Mouse (Mus musculus) megakaryocyte-erythroid progenitor cell, adult 5-6 weeks (primary cell): ENCODE measurements around the gene Dennd6b. TPM values are rescaled to one million over a fixed set of nuclear protein-coding genes. Genes with fewer than 3 reads are reported as not detected.

Source experiments
- ATAC-seq: replicated peaks from 2 replicates; pipeline ENCODE4 v1.8.0; 2016; ENCODE audit warnings: mild to moderate bottlenecking, inconsistent platforms; ENCODE audit not compliant: severe bottlenecking, poor library complexity, low FRiP score, low TSS enrichment
- total RNA-seq, 2 experiments: library from RNA; stranded (forward) in 1 of 2; stranded (reverse) in 1 of 2; fragments of 200-1000, 215-1000 nt in 1 of 2; fragments of >200 nt in 1 of 2; fragmentation: Nextera tagmentation in 1 of 2; gene quantifications; 2 replicates each; pipeline ENCODE4 v1.2.3; 2014 to 2017

Gene Dennd6b
- total RNA-seq, 2 experiments from 2014 or later = 1.3 to 9.8 TPM

DNA sequence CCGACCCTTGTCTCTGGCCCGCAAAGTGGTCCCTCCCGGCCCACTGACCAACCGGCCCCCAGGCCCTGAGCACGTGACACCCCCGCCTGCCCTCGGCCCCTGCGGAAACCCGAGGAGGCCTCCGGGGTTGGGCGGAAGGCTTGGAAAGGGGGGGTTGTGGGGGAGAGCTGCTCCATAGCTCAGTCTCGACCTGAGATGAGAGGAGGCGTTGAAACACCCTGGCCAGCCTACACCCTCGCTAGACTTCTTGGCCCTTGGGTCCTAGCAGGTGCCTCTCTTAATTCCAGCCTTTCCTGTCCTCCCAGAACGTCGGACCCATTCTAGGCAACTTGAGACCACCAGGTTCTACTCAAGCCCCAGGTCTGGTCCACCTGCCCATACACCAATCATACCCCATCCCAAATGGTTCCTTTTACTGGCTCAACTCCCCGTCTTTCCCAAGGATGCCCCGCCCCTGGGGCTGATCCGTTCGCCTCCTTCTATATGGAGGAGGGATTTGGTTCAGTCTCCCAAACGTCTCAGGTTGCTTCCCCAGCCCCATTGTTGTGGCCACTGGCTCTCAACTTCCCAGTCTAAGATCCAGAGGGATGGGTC lies 55.5 kb downstream of the Dennd6b start, which contains the start of gene Mapk12:
TSS of gene Mapk12 (minus strand) at position 45 of the 594 bp plus-strand sequence.
- no peak for ATAC-seq

DNA sequence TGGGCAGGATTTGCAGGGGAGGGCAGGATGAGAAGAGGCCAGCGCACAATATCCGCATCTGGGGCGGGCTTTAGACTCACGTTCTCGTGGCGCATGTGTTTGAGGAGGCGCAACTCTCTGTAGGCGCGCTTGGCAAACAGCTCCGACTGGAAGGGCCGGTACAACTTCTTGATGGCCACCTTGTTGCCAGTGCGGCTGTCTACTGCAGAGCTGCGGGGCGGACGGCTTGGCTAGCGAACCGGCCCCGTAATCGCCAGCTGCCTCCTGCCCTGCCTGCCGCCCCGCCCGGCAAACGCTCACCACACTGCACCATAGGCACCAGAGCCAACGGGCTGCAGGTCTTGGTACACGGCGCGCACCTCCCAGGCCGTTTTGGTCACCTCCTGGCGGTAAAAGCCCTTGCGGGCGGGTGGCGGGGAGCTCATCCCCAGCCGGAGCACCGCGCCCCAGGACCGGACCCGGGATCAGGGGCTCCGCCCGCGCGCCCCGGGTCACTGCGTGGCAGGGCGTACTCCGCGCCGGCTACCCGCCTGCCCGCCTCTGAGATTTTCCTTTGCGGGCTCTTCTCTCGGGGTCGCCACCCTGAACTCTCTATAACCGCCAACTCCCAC lies 56.1 kb downstream of the Dennd6b start:
- no peak for ATAC-seq

DNA sequence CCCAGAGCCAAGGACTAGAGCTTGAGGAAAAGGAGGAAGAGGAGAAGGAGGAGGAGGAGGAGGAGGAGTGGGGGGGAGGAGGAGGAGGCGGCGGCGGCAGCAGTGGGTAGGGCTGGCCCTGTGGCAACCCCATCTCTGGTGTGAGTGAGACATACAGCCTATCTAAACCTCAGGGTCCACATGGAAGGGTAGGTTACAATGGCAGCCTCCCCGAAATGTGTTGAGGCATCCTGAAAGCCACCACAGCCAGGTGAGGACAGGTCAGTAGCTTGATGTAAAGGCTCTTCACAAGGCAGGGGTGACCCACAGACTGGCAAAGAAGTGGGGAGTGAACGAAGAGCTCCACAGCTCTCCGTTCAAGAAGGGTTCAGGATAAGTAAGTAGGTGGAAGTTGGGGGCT lies 57.8 kb downstream of the Dennd6b start:
- ATAC-seq = no peak

DNA sequence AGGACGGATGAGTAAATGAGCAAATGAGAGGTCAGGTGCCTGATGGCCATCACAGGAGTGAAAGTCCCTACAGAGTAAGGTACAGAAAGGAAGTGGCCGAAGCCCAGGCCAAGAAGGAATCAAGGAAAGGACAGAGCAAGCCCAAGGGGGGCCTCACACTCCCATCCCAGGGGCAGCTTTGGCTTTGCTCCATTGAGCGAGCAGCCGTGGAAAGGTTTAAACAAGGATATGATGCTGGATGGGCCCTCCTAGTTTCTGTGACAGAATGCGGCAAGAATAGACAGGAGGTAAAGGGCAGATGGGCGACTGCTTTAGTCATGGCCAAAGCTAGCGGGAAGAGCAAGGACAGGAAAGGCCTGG lies 58.3 kb downstream of the Dennd6b start:
- no peak for ATAC-seq

DNA sequence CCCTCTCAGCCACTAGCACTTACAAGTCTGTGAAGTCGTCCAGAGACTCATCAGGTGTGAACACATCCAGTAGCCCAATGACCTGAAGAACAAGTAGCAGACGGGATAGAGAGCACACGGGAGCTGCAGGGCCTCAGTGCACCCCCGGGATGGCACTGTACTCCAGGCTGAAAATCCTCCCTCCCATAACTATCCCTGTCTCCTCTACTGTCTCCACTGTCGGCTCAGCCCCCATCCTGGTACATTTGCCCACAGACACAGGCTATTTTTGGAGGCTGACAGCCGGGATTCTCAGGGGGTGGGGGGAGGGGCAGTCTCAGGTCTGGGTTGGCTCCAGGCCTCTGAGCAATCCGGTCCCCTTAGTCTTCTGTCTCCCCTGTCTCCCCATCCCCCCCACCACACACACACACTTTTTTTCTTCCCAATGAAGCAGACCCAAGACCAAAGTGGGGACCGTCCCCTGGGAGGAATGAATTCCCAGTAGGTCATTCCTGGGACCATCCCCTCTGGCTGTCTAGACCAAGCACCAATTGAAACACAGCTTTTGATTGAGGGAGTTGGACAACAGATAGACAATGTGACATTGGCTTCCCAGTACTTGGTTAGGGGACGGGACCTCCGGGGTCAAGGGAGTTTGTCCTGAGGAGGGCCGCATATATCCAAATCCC lies 58.8 kb downstream of the Dennd6b start:
- ATAC-seq = no peak

DNA sequence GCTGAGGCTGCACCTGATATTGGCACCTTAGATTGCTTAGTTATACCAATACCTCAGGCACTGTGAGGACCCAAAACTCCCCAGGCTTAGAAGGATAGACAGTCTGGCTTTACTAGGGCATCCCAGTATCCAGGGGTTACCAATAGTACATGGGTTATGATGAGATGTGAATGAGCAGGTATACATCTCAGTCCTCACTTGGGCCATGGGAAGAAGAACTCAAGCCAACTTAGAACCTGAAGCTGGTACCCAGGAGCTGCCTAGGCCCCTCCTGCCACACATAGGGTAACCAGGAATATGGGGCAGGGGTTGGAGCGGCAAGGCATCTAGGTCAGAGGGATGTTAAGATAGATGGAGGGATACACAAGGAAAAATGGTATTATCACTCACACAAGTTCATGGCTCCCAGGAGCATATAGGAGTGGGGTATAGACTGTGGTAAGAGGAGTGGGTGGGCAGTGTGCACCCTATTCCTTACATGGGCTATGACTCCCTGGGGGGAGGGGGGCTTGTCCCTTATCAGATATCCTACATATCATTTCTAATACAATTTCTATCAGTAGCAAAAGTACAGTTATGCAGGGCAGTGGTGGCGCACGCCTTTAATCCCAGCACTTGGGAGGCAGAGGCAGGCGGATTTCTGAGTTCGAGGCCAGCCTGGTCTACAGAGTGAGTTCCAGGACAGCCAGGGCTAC lies 59.7 kb downstream of the Dennd6b start:
- no peak for ATAC-seq

Other genes starting within 250 kb of the Dennd6b start
- gene Ttll8, start 242.1 kb downstream of the Dennd6b start, total RNA-seq (2014; fragmentation: Nextera tagmentation) = not detected in 2 replicates
- not detected in 2 replicates for gene Ttll8, start 242.1 kb downstream of the Dennd6b start, total RNA-seq (2017)
- not detected in 2 replicates for gene Mlc1, start 217.5 kb downstream of the Dennd6b start, total RNA-seq (2014; fragmentation: Nextera tagmentation)
- gene Mlc1, start 217.5 kb downstream of the Dennd6b start, total RNA-seq (2017) = not detected in 2 replicates
- not detected in 2 replicates for gene Mov10l1, start 213.6 kb downstream of the Dennd6b start, total RNA-seq (2014; fragmentation: Nextera tagmentation)
- not detected in 2 replicates for gene Mov10l1, start 213.6 kb downstream of the Dennd6b start, total RNA-seq (2017)
- gene Panx2, start 136.8 kb downstream of the Dennd6b start, total RNA-seq (2014; fragmentation: Nextera tagmentation) = not detected in 2 replicates
- not detected in 2 replicates for gene Panx2, start 136.8 kb downstream of the Dennd6b start, total RNA-seq (2017)
- 15.8 and 26.3 TPM in 2 replicates for gene Trabd, start 121.4 kb downstream of the Dennd6b start, total RNA-seq (2014; fragmentation: Nextera tagmentation)
- 11.9 and 17.5 TPM in 2 replicates for gene Trabd, start 121.4 kb downstream of the Dennd6b start, total RNA-seq (2017)
- gene Selenoo, start 107.4 kb downstream of the Dennd6b start, total RNA-seq (2014; fragmentation: Nextera tagmentation) = 15.3 and 20.8 TPM in 2 replicates
- gene Selenoo, start 107.4 kb downstream of the Dennd6b start, total RNA-seq (2017) = 16.6 and 18.5 TPM in 2 replicates
- 34.1 and 39.1 TPM in 2 replicates for gene Tubgcp6, start 73.4 kb downstream of the Dennd6b start, total RNA-seq (2014; fragmentation: Nextera tagmentation)
- gene Tubgcp6, start 73.4 kb downstream of the Dennd6b start, total RNA-seq (2017) = 14.7 and 22.4 TPM in 2 replicates
- 25.6 and 32.8 TPM in 2 replicates for gene Hdac10, start 67.8 kb downstream of the Dennd6b start, total RNA-seq (2014; fragmentation: Nextera tagmentation)
- gene Hdac10, start 67.8 kb downstream of the Dennd6b start, total RNA-seq (2017) = 15.6 and 20.1 TPM in 2 replicates
- gene Mapk12, start 55.8 kb downstream of the Dennd6b start, total RNA-seq (2014; fragmentation: Nextera tagmentation) = not detected in 2 replicates
- gene Mapk12, start 55.8 kb downstream of the Dennd6b start, total RNA-seq (2017) = 2.1 TPM in 1 of 2 replicates, not detected in the other
- gene Mapk11, start 46.9 kb downstream of the Dennd6b start, total RNA-seq (2014; fragmentation: Nextera tagmentation) = 0.11 TPM in 1 of 2 replicates, not detected in the other
- gene Mapk11, start 46.9 kb downstream of the Dennd6b start, total RNA-seq (2017) = 0.27 and 3.5 TPM in 2 replicates
- 2.3 and 3.6 TPM in 2 replicates for gene Plxnb2, start 15.7 kb downstream of the Dennd6b start, total RNA-seq (2014; fragmentation: Nextera tagmentation)
- gene Plxnb2, start 15.7 kb downstream of the Dennd6b start, total RNA-seq (2017) = 0.34 and 1.7 TPM in 2 replicates
- gene Ppp6r2, start 15.1 kb upstream of the Dennd6b start, total RNA-seq (2014; fragmentation: Nextera tagmentation) = 56.3 and 72.3 TPM in 2 replicates
- gene Ppp6r2, start 15.1 kb upstream of the Dennd6b start, total RNA-seq (2017) = 29.4 and 145 TPM in 2 replicates
- gene Sbf1, start 118.8 kb upstream of the Dennd6b start, total RNA-seq (2014; fragmentation: Nextera tagmentation) = 161 and 193 TPM in 2 replicates
- gene Sbf1, start 118.8 kb upstream of the Dennd6b start, total RNA-seq (2017) = 34.6 and 83.9 TPM in 2 replicates
- not detected in 2 replicates for gene Adm2, start 126.2 kb upstream of the Dennd6b start, total RNA-seq (2014; fragmentation: Nextera tagmentation)
- not detected in 2 replicates for gene Adm2, start 126.2 kb upstream of the Dennd6b start, total RNA-seq (2017)
- gene Miox, start 137.9 kb upstream of the Dennd6b start, total RNA-seq (2014; fragmentation: Nextera tagmentation) = not detected in 2 replicates
- gene Miox, start 137.9 kb upstream of the Dennd6b start, total RNA-seq (2017) = not detected in 2 replicates
- 30.5 and 38.1 TPM in 2 replicates for gene Lmf2, start 159.2 kb upstream of the Dennd6b start, total RNA-seq (2014; fragmentation: Nextera tagmentation)
- 6.5 and 8.2 TPM in 2 replicates for gene Lmf2, start 159.2 kb upstream of the Dennd6b start, total RNA-seq (2017)
- gene Ncaph2, start 159.2 kb upstream of the Dennd6b start, total RNA-seq (2014; fragmentation: Nextera tagmentation) = 144 and 155 TPM in 2 replicates
- gene Ncaph2, start 159.2 kb upstream of the Dennd6b start, total RNA-seq (2017) = 88.3 and 91.2 TPM in 2 replicates
- 26.1 and 28.3 TPM in 2 replicates for gene Sco2, start 177.3 kb upstream of the Dennd6b start, total RNA-seq (2014; fragmentation: Nextera tagmentation)
- gene Sco2, start 177.3 kb upstream of the Dennd6b start, total RNA-seq (2017) = 12.2 and 17.0 TPM in 2 replicates
- gene Tymp, start 180.5 kb upstream of the Dennd6b start, total RNA-seq (2014; fragmentation: Nextera tagmentation) = not detected in 2 replicates
- 0.65 TPM in 1 of 2 replicates, not detected in the other for gene Tymp, start 180.5 kb upstream of the Dennd6b start, total RNA-seq (2017)
- 13.9 and 14.0 TPM in 2 replicates for gene Odf3b, start 182.8 kb upstream of the Dennd6b start, total RNA-seq (2014; fragmentation: Nextera tagmentation)
- 4.7 TPM in 1 of 2 replicates, not detected in the other for gene Odf3b, start 182.8 kb upstream of the Dennd6b start, total RNA-seq (2017)
- gene Klhdc7b, start 188.4 kb upstream of the Dennd6b start, total RNA-seq (2014; fragmentation: Nextera tagmentation) = not detected in 2 replicates
- gene Klhdc7b, start 188.4 kb upstream of the Dennd6b start, total RNA-seq (2017) = not detected in 2 replicates
- not detected in 2 replicates for gene Syce3, start 214.0 kb upstream of the Dennd6b start, total RNA-seq (2014; fragmentation: Nextera tagmentation)
- not detected in 2 replicates for gene Syce3, start 214.0 kb upstream of the Dennd6b start, total RNA-seq (2017)
- 2.0 and 3.5 TPM in 2 replicates for gene Cpt1b, start 229.4 kb upstream of the Dennd6b start, total RNA-seq (2014; fragmentation: Nextera tagmentation)
- 2.0 and 14.6 TPM in 2 replicates for gene Cpt1b, start 229.4 kb upstream of the Dennd6b start, total RNA-seq (2017)
- 0.70 and 2.8 TPM in 2 replicates for gene C730034F03Rik, start 233.1 kb upstream of the Dennd6b start, total RNA-seq (2014; fragmentation: Nextera tagmentation)
- gene C730034F03Rik, start 233.1 kb upstream of the Dennd6b start, total RNA-seq (2017) = 2.0 and 3.1 TPM in 2 replicates
- not detected in 2 replicates for gene Gm44502, start 233.2 kb upstream of the Dennd6b start, total RNA-seq (2014; fragmentation: Nextera tagmentation)
- gene Gm44502, start 233.2 kb upstream of the Dennd6b start, total RNA-seq (2017) = 0.57 TPM in 1 of 2 replicates, not detected in the other
- 56.6 and 59.9 TPM in 2 replicates for gene Chkb, start 233.4 kb upstream of the Dennd6b start, total RNA-seq (2014; fragmentation: Nextera tagmentation)
- 14.5 and 14.9 TPM in 2 replicates for gene Chkb, start 233.4 kb upstream of the Dennd6b start, total RNA-seq (2017)